Mouse (Mus musculus): ENCODE measurements around the gene Ddr2. TPM values are rescaled to one million over a fixed set of nuclear protein-coding genes. Genes with fewer than 3 reads are reported as not detected.
"Not testable (repeated sequence)": the region's sequence is repeated elsewhere in the genome, so short reads cannot be mapped to it uniquely, and the experiment has no call there.

Gene Ddr2
- total RNA-seq, 2 experiments from 2014 or later: 3.3 to 6.7 TPM

GRCm38 (mm10) chr1:170111651-170112226 lies 1.2 kb upstream of the Ddr2 start:
- no peak for DNase-seq (ENCODE audit: low spot score in 2 of 2)
- intact Hi-C loops (cut with DNase I): no loop called here

DNA sequence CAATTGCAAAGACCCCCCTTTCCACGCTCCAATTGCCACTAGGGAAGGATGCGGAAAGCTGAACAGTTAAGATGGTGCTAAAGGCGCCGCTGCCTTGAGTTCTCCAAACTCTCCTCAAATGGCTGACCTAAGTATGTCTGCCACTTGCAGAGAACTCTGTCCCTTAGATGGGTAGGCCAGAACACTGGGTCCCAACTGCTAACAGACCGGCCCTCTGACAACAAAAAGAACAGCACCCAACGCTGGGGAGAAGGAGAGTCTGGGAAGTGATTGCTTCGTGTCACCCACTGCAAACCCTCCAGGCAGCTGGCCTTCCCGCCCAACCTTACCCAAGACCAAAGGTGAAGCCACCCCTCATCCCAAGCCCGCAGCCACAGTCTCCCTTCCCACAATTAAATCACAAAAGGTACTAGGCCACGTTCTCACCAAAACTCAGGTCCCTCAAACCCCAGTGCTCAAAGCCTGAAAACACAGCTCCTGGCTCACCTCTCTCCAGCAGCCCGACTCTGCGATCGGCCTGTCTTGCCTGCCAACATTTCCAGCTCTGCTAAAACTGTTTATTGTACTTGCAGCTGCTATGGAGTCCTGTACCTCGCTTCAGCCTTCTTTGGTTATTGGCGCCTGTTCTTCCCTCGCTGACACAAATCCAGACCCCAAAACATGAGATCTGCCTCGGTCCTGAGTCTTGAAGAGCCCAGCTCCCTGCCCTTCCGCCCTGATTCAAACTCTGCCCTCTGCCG lies 616 bp downstream of the Ddr2 start:
- intact Hi-C loops (cut with DNase I): no loop called here
- DNase-seq (ENCODE audit: low spot score in 2 of 2): no peak

GRCm38 (mm10) chr1:170102814-170103213 lies 7.7 kb downstream of the Ddr2 start:
- DNase-seq (ENCODE audit: low spot score in 2 of 2); intact Hi-C loops (cut with DNase I): not testable (repeated sequence)

DNA sequence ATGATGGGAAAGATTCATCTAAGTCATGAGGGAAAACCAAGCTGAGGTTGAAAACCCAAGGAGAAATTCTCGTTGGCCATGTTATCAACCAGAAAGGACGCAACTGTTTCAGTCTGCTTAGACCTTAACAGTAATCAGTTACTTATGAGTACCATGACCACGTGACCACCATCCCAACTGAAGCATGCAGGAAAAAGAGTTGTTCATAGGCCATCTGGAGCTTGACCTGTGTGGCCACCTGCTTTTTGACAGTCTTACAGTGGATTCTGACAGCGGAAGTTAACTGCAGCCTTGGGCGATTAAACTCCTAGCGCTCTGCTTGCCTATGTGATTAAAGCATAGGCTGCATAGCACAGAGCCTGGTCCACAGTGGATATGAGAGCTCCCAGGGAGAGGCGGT lies 23.9 kb downstream of the Ddr2 start:
- intact Hi-C loops (cut with DNase I): no loop called here
- DNase-seq (ENCODE audit: low spot score in 2 of 2): no peak

DNA sequence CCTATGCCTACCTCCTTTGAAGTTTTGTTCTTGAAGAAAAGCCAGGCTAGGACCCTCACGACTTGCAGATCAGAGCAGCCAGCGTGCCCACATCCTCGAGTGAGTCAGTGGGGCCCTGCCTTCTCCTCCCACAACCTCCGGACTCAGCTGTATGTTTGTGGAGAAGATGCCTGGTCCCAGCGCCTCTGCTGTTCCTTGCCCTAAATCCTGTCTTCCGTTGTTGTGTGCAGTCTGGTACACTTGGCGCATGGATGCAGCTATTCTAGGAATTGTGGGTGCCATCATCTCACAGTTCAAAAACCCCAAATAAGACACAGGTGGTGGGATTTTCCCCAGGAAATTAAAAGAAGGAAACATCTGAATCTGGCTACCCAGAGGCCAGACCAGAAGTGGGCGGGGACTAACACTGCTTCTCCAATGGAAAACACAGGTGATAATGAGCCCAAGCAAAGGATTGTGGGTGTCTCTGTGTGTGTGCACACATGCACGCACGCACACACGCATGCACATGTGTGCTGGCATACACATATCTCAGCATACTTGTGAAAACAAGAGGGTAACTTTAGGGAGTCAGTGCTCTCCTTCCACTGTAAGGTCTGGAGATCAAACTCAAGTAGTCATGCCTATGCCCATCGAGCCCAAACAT lies 26.3 kb downstream of the Ddr2 start:
- intact Hi-C loops (cut with DNase I): no loop called here
- DNase-seq (ENCODE audit: low spot score in 2 of 2): peak; percentile 17 to 65

GRCm38 (mm10) chr1:170080907-170081306 lies 29.7 kb downstream of the Ddr2 start:
- intact Hi-C loops (cut with DNase I): no loop called here

DNA sequence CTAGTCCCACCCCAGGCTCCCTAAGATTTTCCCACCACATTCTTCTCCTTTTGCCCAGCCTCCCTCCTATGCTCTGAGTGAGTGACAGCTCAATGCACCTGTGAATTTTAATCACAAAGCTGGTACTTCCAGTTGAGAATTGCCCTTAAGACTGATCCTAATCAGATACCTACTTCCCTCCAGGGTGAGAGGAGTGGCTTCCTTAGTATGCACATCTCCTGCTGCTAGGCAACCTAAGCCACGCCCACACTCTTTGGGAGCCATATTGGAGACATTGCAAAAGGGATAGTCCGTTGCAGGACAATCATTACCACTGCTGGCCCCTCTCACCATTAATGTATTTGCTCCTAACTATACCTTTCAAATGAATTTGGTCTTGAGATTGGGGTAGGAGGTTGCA lies 31.1 kb downstream of the Ddr2 start:
- intact Hi-C loops (cut with DNase I): no loop called here
- DNase-seq (ENCODE audit: low spot score in 2 of 2): no peak

More at GRCm38 (mm10) chr1:170080907-170081306, 29.7 kb downstream of the Ddr2 start:
- no peak for DNase-seq (ENCODE audit: low spot score in 2 of 2)

DNA sequence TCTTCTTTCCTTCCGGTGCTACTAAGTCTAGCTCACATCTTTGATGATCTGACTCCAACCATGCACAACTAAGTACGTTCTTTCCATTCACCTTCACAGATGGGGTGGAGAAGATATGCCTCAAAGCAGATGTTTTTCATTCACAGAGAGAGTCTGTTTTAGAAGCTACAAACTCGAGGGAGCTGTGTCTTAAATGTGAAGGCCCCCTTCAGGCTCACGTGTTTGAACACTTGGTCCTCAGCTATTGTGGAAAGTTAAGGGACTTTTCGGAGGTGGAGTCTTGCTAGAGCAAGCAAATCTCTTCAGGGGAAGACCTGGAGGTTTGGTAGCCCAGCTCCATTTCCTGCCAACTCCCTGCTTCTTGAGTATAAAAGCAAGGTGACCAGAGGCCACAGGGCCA lies 34.2 kb downstream of the Ddr2 start:
- no peak for DNase-seq (ENCODE audit: low spot score in 2 of 2)
- intact Hi-C loops (cut with DNase I): no loop called here

DNA sequence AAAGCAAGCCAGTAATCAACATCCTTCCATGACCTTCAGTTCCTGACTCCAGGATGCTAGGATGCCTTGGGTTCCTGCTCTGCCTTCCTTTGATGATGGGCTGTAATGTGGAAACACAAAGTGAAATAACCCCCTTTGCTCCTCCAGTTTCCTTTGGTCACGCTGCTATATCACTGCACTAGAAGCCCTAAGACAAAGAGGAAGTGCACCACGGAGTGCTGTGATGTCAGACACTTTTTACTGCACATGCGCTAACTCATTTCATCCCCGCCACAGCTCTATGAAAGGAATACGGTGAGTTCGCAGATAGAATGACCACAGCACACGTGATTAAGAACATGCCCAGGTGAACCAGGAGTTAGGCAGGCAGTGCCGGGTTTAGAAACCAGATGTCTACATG lies 36.8 kb downstream of the Ddr2 start:
- DNase-seq (ENCODE audit: low spot score in 2 of 2): no peak
- intact Hi-C loops (cut with DNase I): no loop called here

DNA sequence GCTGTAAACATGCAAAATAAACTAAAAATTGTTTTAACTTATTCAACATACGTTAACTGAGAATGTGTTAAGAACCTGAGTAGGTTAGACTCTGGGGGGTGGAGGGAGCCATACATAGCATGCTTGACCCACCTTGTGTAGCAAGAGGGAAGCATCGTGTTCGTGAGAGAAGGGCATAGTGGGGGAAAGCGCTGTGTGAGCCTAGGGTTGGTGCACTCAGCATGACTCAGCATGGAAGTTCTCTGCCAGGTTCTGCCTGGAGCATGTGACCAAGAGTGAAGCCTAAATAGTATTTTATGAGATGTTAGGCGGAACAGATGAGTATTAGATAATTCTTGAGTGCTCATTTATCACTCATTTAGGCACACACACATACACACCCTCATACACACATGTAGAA lies 41.4 kb downstream of the Ddr2 start:
- intact Hi-C loops (cut with DNase I): no loop called here
- no peak for DNase-seq (ENCODE audit: low spot score in 2 of 2)

DNA sequence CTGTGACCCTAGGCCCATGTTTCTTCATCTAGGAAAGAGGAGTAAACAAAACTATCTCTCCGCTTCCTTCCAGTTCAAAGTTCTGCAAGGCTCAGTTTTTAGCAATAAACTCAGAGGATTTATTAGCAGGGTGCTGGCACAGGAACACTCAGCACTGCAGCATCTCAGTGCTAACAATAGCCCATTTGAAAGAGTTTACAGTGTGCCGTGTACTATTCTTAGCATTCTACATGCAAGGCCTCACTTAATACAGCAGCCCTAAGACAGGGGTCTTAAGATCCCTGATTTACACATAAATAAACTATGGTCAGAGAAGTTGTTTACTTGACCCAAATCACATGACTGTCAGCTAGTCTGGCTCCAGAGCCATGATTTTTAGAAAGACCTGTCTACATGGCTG lies 44.6 kb downstream of the Ddr2 start:
- intact Hi-C loops (cut with DNase I): no loop called here

DNA sequence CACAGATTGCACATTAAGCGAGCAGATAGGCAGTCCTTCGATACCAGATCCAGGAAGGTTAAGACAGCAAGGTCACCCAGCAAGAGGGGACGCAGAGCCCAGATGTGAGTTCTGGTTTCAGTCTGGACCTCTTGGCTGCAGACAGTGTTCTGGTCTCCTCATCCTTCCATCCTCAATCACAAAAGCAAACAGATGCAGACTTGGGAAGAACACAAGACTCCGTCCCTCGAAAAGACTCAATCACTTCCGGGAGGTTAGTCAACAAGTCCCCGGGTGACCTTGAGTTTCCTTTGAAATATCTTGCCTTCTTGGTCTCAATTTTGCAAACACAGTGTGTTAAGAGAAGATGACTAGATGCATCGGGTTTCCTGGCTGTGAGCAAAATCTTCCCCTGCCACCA lies 45.6 kb downstream of the Ddr2 start:
- intact Hi-C loops (cut with DNase I): no loop called here
- no peak for DNase-seq (ENCODE audit: low spot score in 2 of 2)

More for the DNA sequence above, 44.6 kb downstream of the Ddr2 start:
- DNase-seq (ENCODE audit: low spot score in 2 of 2): no peak

GRCm38 (mm10) chr1:170064083-170064494 lies 46.5 kb downstream of the Ddr2 start:
- DNase-seq (ENCODE audit: low spot score in 2 of 2): no peak
- intact Hi-C loops (cut with DNase I): no loop called here

- DNase-seq (ENCODE audit: low spot score in 2 of 2): no peak
- intact Hi-C loops (cut with DNase I): no loop called here
Measured at GRCm38 (mm10) chr1:170060214-170060613, 50.3 kb downstream of the Ddr2 start.

GRCm38 (mm10) chr1:170059347-170059746 lies 51.2 kb downstream of the Ddr2 start:
- intact Hi-C loops (cut with DNase I): no loop called here

DNA sequence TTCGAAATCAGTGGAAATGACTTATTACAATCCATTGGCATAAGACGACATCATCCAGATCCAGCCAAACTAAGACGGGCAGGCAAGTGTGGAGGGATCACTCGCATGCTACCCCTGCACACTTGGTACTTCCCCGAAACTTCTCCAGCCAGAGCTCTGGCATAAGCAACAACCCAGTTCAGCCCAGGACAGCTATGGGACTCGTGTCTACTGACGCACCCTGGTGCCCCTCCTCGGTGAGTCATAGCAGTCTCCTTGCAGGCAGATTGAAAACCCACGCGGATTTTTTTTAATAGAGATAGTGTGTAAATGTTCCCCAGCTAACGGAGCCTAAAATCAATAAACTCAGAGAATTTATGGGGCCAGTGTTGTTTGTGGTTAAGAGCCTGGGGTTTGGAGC lies 52.5 kb downstream of the Ddr2 start:
- intact Hi-C loops (cut with DNase I): no loop called here
- DNase-seq (ENCODE audit: low spot score in 2 of 2): no peak

More at GRCm38 (mm10) chr1:170059347-170059746, 51.2 kb downstream of the Ddr2 start:
- no peak for DNase-seq (ENCODE audit: low spot score in 2 of 2)

- DNase-seq (ENCODE audit: low spot score in 2 of 2): no peak
- intact Hi-C loops (cut with DNase I): no loop called here
Measured at GRCm38 (mm10) chr1:170057607-170058006, 53.0 kb downstream of the Ddr2 start.

DNA sequence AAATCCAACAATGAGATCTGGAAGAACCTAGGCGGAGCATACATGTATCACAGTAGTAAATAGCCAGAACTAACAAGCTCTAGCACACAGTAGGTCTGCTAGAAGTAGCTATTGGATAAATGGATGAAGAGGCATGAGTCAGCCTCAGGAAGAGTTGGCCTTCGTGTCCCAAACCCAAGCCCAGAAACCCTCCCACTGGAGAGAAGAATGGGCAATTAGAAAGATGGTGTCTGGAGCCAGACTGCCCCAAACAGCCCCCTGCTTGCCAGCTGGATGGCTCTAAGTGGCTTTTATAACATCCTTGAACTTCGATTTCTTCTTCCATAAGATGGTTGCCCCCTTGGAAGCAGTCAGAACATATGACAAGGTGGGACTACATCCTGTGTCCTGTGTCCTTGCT lies 53.6 kb downstream of the Ddr2 start:
- no peak for DNase-seq (ENCODE audit: low spot score in 2 of 2)
- intact Hi-C loops (cut with DNase I): no loop called here

- intact Hi-C loops (cut with DNase I): no loop called here
- no peak for DNase-seq (ENCODE audit: low spot score in 2 of 2)
Measured at GRCm38 (mm10) chr1:170056214-170056613, 54.3 kb downstream of the Ddr2 start.

- intact Hi-C loops (cut with DNase I): no loop called here
- DNase-seq (ENCODE audit: low spot score in 2 of 2): no peak
Measured at GRCm38 (mm10) chr1:170052469-170053065, 58.0 kb downstream of the Ddr2 start.
